Mouse (Mus musculus) cerebellum, adult (tissue): Measurements from ENCODE around the gene Hectd4.
A peak's percentile ranks its signal among the peaks of the same experiment; 100 is the strongest.

Experiments
- ATAC-seq: cut with Nextera tagmentation; 2 replicates; pipeline ENCODE4 v1.9.2; 2017; ENCODE audit warnings: mild to moderate bottlenecking, moderate library complexity, mixed read lengths; ENCODE audit not compliant: insufficient number of reproducible peaks, low FRiP score, low TSS enrichment

The Hectd4 gene

DNA sequence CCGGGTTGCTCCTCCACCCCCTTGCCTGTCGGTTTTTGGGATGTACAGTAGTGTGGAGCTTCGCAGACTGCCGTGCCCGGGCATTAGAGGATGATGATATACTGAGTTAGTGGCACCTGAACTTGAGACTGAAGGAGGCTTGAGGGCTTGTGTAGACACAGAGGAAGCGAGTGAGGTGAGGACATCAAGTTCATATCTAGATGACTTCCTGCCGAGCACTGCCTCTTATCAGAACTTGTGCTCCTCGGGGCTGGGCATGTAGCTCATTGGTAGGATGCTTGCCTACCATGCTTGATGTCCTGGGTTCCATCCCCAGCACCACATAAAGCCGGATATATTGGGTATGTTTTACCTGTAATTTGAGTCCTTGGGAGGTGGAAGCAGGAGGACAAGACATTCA lies 10.8 kb downstream of the Hectd4 start:
- ATAC-seq = no peak

GRCm38 (mm10) chr5:121232789-121233188 lies 12.8 kb downstream of the Hectd4 start:
- no peak for ATAC-seq

DNA sequence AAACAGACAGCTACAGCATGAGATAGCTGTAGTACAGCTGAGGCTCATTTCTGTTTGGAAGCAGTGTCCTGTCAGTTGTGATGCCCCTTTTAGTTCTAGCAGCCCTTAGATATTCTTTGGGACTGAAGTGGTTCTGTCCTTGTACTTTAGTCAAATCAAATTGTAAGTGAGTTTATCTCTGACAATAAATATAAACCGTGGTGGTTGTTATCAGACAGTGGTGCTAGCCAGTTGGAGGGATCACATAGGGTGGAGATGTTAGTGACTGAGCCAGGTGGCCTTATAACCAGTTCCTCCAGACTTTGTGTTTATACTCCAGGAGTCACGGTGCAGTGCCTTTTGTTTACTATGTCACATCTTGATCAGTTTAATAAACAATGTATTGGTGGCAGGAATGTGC lies 13.7 kb downstream of the Hectd4 start:
- ATAC-seq = no peak

DNA sequence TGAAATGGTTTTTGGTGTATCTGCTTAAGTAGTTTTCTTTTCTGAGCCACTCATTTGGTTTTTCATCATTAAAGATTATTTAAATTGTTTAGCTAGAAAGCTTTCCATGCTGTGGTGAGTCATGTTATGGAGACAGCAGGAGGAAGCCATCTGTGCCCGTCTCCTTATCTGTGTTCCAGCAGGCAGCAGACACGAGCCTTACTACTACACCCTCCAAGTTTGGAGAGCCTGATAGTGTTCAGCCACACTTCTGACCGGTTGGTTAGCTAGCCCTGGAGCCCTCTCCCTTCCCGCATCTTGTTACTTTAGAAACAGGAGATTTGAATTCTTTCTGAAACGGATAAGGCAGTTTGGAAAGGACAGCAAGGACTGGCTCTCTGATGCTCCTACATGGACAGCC lies 16.2 kb downstream of the Hectd4 start:
- no peak; the same call in 1 of the 2 replicates for ATAC-seq

- no peak for ATAC-seq
Observed at GRCm38 (mm10) chr5:121238208-121238607, 18.2 kb downstream of the Hectd4 start.

DNA sequence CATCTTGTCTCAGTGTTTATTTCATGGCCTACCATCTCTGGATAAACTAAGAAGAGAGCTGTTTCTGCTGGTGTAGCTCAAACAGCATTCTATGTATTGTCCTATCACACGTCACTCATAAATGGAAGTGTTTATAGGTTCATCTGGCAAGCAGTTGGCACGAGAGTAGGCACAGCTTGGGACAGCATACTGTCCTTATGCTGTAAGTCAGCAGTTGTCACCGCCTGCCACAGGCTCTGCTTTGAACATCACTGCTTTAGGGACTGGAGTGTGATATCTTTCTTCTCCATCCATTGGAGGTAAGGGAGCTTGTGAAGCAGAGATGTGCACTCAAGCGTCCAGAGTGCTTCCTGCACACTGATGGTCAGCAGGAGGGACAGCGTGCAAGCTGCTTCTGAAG lies 19.8 kb downstream of the Hectd4 start:
- ATAC-seq = no peak; the same call in 1 of the 2 replicates

GRCm38 (mm10) chr5:121241182-121241581 lies 21.2 kb downstream of the Hectd4 start:
- no peak for ATAC-seq

- ATAC-seq = no peak
Observed at GRCm38 (mm10) chr5:121242261-121242660, 22.2 kb downstream of the Hectd4 start.

GRCm38 (mm10) chr5:121242701-121243100 lies 22.7 kb downstream of the Hectd4 start:
- no peak for ATAC-seq

DNA sequence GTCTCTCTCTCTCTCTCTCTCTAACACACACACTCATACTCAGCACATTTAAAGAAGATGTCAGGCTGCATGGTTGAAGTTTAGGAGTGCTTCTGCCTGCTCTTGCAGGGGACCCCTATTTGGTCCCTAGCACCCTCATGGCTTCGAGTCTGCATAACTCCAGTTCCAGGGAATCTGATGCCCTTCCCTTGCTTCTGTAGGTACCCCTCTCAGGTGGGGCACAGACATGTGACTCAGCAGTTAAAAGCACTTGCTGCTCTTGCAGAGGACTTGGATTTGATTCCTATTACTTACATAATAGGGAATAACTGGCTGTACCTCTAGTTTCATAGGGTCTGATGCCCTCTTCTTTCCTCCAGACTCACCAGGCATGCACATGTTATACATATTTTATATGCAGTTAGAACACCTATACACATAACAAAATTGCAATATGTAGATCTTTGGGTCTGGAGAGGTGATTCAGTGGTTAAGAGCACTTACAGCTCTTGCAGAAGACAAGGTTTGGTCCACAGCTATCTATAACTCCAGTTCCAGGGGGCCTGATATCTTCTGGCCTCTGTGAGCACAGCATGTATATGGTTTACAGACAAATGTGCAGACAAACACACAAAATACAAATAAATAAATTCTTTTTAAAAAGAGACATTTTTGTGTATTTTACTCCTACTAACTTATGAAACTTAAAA lies 23.8 kb downstream of the Hectd4 start:
- ATAC-seq = no peak

DNA sequence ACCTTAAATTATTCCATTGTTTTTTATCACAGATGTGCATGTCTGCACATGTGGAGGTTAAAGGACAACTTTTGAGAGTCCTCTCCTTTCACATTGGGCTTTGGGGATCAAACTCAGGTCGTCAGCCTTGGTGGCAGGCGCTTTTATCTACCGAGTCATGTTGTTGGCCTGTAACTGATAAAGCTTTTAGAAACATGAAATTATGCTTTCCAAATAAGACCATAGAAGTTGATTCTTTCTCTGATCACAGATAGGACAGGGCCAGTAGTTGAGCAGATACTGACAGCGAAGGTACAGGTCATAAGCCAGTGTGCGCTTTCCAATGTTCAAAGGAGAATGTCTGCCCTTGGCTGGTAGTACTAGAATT lies 24.3 kb downstream of the Hectd4 start:
- no peak for ATAC-seq

GRCm38 (mm10) chr5:121245201-121245600 lies 25.2 kb downstream of the Hectd4 start:
- ATAC-seq = no peak

DNA sequence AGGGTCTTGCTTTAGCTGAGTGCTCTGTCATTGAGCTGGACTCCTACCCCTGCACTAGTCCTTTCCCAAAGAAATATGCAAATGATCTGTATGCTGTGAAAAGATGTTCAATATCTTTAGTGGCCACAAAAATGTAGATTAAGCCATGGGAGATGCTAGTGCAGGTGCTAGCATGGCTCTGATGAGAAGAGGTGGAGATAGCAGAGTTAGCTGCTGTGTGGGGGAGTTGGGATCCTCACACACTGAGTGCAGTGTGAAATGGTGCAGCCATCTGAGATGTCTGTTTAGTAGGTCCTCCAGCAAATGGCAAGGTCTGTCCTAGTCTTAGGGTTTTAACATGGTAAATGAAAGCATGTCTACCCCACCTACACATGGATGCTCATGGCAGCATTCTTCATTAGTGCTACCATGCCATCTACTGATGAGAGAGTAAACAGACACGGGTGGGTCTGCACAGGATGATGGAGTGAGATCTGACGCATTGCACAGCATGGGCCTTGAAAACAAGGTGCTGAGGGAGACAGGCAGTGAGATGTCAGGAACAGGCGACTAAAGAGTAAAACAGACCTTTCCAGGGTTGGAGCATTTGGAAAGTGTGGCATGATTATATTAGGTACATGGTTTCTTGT lies 28.9 kb downstream of the Hectd4 start:
- no peak for ATAC-seq

GRCm38 (mm10) chr5:121249693-121250092 lies 29.7 kb downstream of the Hectd4 start:
- no peak for ATAC-seq

DNA sequence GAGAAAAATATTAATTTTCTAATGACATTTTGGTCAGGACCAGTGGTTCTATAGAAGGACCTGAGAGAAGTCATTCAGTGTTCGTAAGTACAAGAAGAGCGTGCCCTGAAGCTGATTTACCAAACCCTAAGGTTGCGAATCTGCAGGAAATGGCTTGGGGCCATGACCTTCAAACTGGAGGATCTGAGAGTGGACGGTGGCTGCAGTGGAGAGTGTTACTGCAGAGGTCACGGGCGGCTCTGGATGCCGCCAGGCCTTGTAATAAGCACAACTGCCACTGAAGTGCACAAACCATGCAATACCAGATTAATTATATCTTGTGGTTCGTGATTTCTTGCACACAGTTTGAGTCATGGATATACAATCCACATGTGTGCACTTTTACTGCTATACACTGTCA lies 31.8 kb downstream of the Hectd4 start:
- no peak for ATAC-seq

DNA sequence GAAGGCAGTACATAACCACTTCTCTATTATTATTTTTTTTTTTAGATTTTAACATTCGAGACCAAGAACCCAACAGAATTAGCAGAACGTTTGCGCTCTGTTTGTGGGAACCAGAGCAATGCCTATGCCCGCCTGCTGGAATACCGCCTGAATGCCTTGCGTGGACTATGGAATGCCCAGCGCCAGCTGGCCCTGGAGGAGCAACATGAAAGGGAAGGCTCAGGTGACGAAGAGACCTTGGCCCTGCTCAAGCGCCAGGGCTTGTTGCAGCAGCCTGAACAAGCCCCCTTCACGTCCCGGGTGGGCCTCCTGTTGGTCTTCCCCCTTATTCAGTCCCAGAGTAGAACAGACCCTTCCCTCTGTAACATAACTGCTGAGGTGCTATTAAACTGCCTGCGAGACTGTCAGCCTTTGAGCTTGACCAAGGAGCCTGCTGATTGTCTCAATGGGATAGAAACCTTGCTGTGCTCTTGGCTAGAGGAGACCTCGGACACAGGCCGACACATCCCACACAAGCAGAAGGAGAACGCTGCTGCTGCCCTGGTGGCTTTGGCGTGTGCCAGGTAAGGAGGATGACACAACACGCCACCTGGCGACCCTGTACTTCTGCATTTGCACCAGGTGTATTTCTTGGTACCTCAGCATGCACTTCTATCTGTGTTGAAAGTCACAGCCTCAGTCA lies 33.9 kb downstream of the Hectd4 start:
- ATAC-seq = peak; percentile 85; the same call in 1 of the 2 replicates

- no peak for ATAC-seq
Observed at GRCm38 (mm10) chr5:121254977-121255376, 35.0 kb downstream of the Hectd4 start.

- no peak; the same call in 1 of the 2 replicates for ATAC-seq
Observed at GRCm38 (mm10) chr5:121261806-121262205, 41.8 kb downstream of the Hectd4 start.

GRCm38 (mm10) chr5:121262415-121262814 lies 42.4 kb downstream of the Hectd4 start:
- ATAC-seq = no peak

- no peak for ATAC-seq
Observed at GRCm38 (mm10) chr5:121264593-121264992, 44.6 kb downstream of the Hectd4 start.

DNA sequence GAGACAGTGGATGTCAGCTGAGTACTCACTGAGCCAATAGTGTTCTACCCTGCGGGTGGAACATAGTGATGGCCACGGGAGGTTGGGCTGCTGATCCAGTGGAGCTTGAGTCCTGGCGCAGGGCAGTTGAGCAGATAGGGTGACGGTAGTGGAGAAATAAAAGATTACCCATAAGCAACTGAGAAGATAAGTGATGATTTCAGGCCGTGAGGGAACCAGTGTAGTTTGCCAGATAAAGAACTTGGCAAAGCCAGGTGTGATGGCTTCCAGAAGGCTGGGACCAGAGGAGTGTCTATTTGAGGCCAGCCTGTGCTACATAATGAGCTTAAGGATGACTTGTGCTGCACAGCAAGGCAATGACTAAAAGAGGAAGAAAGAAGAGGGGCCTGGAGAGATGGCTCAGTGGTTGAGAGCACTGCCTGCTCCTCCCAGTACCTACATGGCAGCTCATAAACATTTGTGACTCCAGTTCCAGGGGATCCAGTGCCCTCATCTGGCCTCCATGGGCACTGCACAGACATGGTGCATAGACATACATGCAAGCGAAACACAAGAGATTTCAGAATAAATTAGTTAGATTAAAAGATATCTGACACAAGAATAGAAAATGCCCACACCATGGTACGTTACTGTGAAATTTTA lies 46.8 kb downstream of the Hectd4 start:
- ATAC-seq = no peak
